Mouse (Mus musculus): ENCODE measurements around the gene Hspb2.

- TF ChIP-seq CTCF (IDR thresholded peaks at IDR 0.05; ENCODE audit: insufficient read depth, low read depth, low read length) (no peak), POLR2A (IDR thresholded peaks at IDR 0.05; ENCODE audit: insufficient read depth, low read depth, low read length) (no peak)
Observed at GRCm38 (mm10) chr9:50797641-50798040, 45.5 kb upstream of the Hspb2 start.

Data from olfactory bulb, adult 2 months (tissue).